In the genomic region with DNA sequence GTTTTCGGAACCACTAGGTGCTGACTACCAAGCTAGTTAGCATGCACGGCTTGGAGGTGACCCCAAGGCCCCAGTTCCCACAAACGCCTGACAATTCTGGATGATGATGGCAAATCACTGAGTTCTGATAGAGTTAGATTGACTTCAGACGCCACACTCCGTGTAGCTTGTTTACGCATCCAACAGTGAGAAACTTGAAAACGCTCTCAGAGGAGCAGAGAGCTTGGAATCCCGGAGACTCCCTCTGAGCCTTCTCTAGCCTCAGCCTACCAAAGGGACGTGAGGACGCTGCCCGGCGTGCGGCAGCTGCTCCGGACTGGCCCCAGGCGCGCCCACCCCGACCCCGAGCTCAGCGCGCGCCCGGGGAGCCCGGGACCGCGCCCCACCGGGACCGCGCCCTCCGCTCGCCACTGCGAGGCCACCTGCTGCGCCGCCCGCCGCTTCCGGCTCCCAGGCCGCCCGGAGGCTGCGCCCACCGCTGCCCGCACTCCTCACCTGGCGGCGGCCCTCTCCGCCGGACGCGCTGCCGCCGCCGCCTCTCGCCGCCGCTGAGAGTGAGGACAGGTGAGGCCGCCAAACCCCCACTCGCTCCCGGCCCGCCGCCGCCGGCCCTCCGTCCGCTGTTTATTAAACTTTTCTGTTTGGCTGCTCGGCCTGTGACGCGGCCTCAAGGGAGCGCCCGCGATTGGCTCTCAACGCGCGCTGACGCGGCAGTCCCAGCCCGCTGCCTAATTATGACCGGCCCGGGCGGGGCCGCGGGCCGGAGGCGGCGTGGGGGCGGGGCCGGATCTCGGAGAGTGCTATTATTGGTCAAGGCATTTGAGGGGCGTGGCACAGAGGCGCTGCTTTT, we compare ENCODE assay signal across 8 mouse cellular contexts. TPM values are rescaled to one million over a fixed set of nuclear protein-coding genes. Genes with fewer than 3 reads are reported as not detected.
DNase-seq lines count a peak whose midpoint lies in the region; ATAC-seq lines count a peak whose summit lies in the region.

A gene (minus strand): TSS at position 709 of the 850 bp plus-strand sequence.

- peaks cover 22% of the 10 kb centered on the region for H3K4me1 ChIP-seq in heart, embryonic 13.5 days
- peaks cover 54% of the 10 kb centered on the region for H3K4me1 ChIP-seq in liver, embryonic 12.5 days
- 0 out of 2 replicates have a peak, but pooled peaks cover 2% of the 10 kb centered on the region for H3K4me1 ChIP-seq in stomach, embryonic 15.5 days

- peak within 1 kb of the TSS; percentile 89 for H3K9ac ChIP-seq in heart, embryonic 13.5 days
- H3K9ac ChIP-seq in liver, embryonic 12.5 days = peak within 1 kb of the TSS; percentile 97
- peak within 1 kb of the TSS; percentile 51 for H3K9ac ChIP-seq in stomach, embryonic 15.5 days

- under 1% methylated on average over 67 of the region's 87 CpGs for WGBS in heart, embryonic 13.5 days
- WGBS in liver, embryonic 12.5 days (ENCODE audit: insufficient replicate concordance) = under 1% methylated on average over 64 of the region's 87 CpGs
- under 1% methylated on average over 81 of the region's 87 CpGs for WGBS in stomach, embryonic 15.5 days

- H3K4me2 ChIP-seq in heart, embryonic 13.5 days = peak within 1 kb of the TSS; percentile 94
- peak within 1 kb of the TSS; percentile 81 for H3K4me2 ChIP-seq in liver, embryonic 12.5 days
- peak within 1 kb of the TSS; percentile 83 for H3K4me2 ChIP-seq in stomach, embryonic 15.5 days

- ATAC-seq in erythroid progenitor cell, adult 5-6 weeks (replicated peaks; ENCODE audit: low FRiP score, poor library complexity, severe bottlenecking) = peak; percentile 93
- peak; percentile 98 for ATAC-seq in heart, embryonic 13.5 days (ENCODE audit: extremely low read depth, insufficient number of reproducible peaks, low FRiP score, low TSS enrichment)
- peak; percentile 96 for ATAC-seq in liver, embryonic 12.5 days
- ATAC-seq in stomach, embryonic 15.5 days (ENCODE audit: insufficient read depth, low FRiP score, low read depth) = peak; percentile 98

- H3K9me3 ChIP-seq in heart, embryonic 13.5 days = no peaks in the 10 kb centered on the region
- H3K9me3 ChIP-seq in liver, embryonic 12.5 days (replicated peaks) = no peaks in the 10 kb centered on the region
- no peaks in the 10 kb centered on the region for H3K9me3 ChIP-seq in stomach, embryonic 15.5 days

- H3K4me3 ChIP-seq in heart, embryonic 13.5 days = peak within 1 kb of the TSS; percentile 79
- peak within 1 kb of the TSS; percentile 95 for H3K4me3 ChIP-seq in liver, embryonic 12.5 days
- peak within 1 kb of the TSS; percentile 84 for H3K4me3 ChIP-seq in stomach, embryonic 15.5 days (replicated peaks)

- no peaks in the 10 kb centered on the region for H3K36me3 ChIP-seq in heart, embryonic 13.5 days
- H3K36me3 ChIP-seq in liver, embryonic 12.5 days = no peaks in the 10 kb centered on the region
- H3K36me3 ChIP-seq in stomach, embryonic 15.5 days = no peaks in the 10 kb centered on the region

- no peaks in the 10 kb centered on the region for H3K27me3 ChIP-seq in heart, embryonic 13.5 days (replicated peaks)
- no peaks in the 10 kb centered on the region for H3K27me3 ChIP-seq in liver, embryonic 12.5 days (replicated peaks)
- H3K27me3 ChIP-seq in stomach, embryonic 15.5 days (replicated peaks) = no peaks in the 10 kb centered on the region

- DNase-seq in CD4-positive helper T cell, adult 2 months (ENCODE audit: low read depth, low spot score) = peak; percentile 96
- peak; percentile 89 for DNase-seq in brain, embryonic 18.5 days (ENCODE audit: low read depth, low spot score)
- peak; percentile 99 for DNase-seq in kidney, postnatal 10 days
- DNase-seq in natural killer cell, adult 2 months (ENCODE audit: low spot score in 2 of 2) = peak; percentile 97 to 98

- H3K27ac ChIP-seq in heart, embryonic 13.5 days (replicated peaks) = peak within 1 kb of the TSS; percentile 94
- H3K27ac ChIP-seq in liver, embryonic 12.5 days = peak within 1 kb of the TSS; percentile 98
- H3K27ac ChIP-seq in stomach, embryonic 15.5 days = peak within 1 kb of the TSS; percentile 92

RNA-seq across cellular contexts. Expression of the gene that starts here (rescaled TPM):
- total RNA-seq in erythroid progenitor cell, adult 5-6 weeks (2015; ENCODE audit: low replicate concordance) = 182 and 220 TPM in 2 replicates
- total RNA-seq in erythroid progenitor cell, adult 5-6 weeks (2017; ENCODE audit: low replicate concordance) = 162 and 171 TPM in 2 replicates
- polyA plus RNA-seq in heart, embryonic 13.5 days (2015; fragmentation: Nextera tagmentation; extraction: Ambion mirVana) = 134 and 149 TPM in 2 replicates
- 125 and 126 TPM in 2 replicates for polyA plus RNA-seq in liver, embryonic 12.5 days (2016; fragmentation: Nextera tagmentation; extraction: Ambion mirVana)
- 177 and 188 TPM in 2 replicates for polyA plus RNA-seq in stomach, embryonic 15.5 days (2015; fragmentation: Nextera tagmentation; extraction: Ambion mirVana)

Comparison
In these comparisons a context has a peak if more than half of its experiments do, and no peak if none do; other contexts are left out.
1. Peak in every context shown above with its lines: DNase-seq, ATAC-seq, H3K4me3 ChIP-seq and H3K27ac ChIP-seq.